Mouse (Mus musculus) heart, adult 2 months (tissue): ENCODE results near the gene Trdmt1. TPM values are rescaled to one million over a fixed set of nuclear protein-coding genes. Genes with fewer than 3 reads are reported as not detected.

Experiments
- DNase-seq, 2 experiments: peaks; one replicate each; pipeline ENCODE4 v3.0.0; 2021
- H3K27ac ChIP-seq: fragments of 200-600 bp; 2 replicates; pipeline ENCODE4 v1.8.1; 2022
- H3K27me3 ChIP-seq: fragments of 200-500 bp; 2 replicates; pipeline ENCODE4 v1.6.1; 2012; ENCODE audit warnings: mild to moderate bottlenecking, low read length, inconsistent platforms, mixed read lengths; ENCODE audit not compliant: control insufficient read depth, insufficient read depth
- H3K36me3 ChIP-seq: fragments of 200-500 bp; 2 replicates; pipeline ENCODE4 v1.6.1; 2012; ENCODE audit warnings: low read length, inconsistent platforms; ENCODE audit not compliant: control insufficient read depth, insufficient read depth
- H3K4me1 ChIP-seq: fragments of 200-500 bp; 2 replicates; pipeline ENCODE4 v1.6.1; 2011; ENCODE audit warnings: low read length; ENCODE audit not compliant: control insufficient read depth, insufficient read depth
- H3K4me3 ChIP-seq: fragments of 200-600 bp; 2 replicates; pipeline ENCODE4 v1.8.1; 2022
- H3K79me2 ChIP-seq: fragments of 200-500 bp; replicated peaks from 2 replicates; pipeline ENCODE4 v1.6.1; 2012; ENCODE audit warnings: mild to moderate bottlenecking, inconsistent platforms, low read length, moderate library complexity, mixed read lengths; ENCODE audit not compliant: control insufficient read depth, insufficient read depth
- H3K9ac ChIP-seq: fragments of 200-500 bp; 2 replicates; pipeline ENCODE4 v1.6.1; 2012; ENCODE audit warnings: low read depth, mild to moderate bottlenecking, control low read depth, inconsistent platforms, low read length, mixed read lengths
- CTCF ChIP-seq: fragments of 200-600 bp; IDR thresholded peaks from 2 replicates; pipeline ENCODE4 v1.8.1; 2022; ENCODE audit warnings: antibody characterized with exemption, mild to moderate bottlenecking, moderate library complexity
- EP300 ChIP-seq: fragments of 200-500 bp; IDR thresholded peaks from 2 replicates; pipeline ENCODE4 v1.6.1; 2011; ENCODE audit warnings: low read depth, low read length, control low read depth; ENCODE audit not compliant: insufficient read depth
- POLR2A ChIP-seq: fragments of 200-500 bp; IDR thresholded peaks from 2 replicates; pipeline ENCODE4 v1.6.1; 2011; ENCODE audit warnings: mild to moderate bottlenecking, low read depth, low read length, control low read depth; ENCODE audit not compliant: insufficient read depth
- WGBS: fragments of 180-500 bp; shearing (Covaris S2); methylation state at CpG from one replicate; pipeline ENCODE4 v1.1.7; 2018; 5-methylcytosine and 5-hydroxymethylcytosine counted together
- intact Hi-C: fragments of 180-260 bp; cut with DNase I; formaldehyde crosslinking; loops from one replicate; pipeline ENCODE4 v1.15.1; 2025
- polyA plus RNA-seq: library from polyadenylated mRNA; depleted of rRNA; stranded (reverse); fragments of >200 nt; gene quantifications from 2 replicates; pipeline ENCODE4 v1.2.3, GENCODE M21; 2012
- total RNA-seq, 2 experiments: library from RNA; stranded (reverse); gene quantifications; 2 replicates each; pipeline ENCODE4 v1.2.3; 2021

The Trdmt1 gene
- total and polyA plus RNA-seq, 3 experiments, result 3.3 to 7.0 (median 5.2) TPM

DNA sequence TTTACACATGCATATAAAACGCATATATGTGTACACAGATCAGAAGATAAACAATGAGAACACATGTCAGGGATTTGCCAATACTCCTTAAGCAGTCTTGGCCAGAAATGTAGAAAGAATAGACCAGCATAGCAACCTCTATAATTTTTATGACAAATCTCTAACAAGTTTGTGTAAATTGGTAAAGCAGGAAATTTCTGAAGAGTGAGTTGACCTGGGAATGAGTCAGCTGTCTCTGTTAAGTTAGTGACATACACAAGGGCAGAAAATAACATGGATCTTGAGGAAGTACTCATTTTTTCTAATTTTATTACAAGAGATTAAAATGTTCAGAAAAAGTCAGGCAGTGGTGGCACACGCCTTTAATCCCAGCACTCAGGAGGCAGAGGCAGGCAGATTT is 18.3 kb downstream of the Trdmt1 start:
- WGBS, result 82% methylated on average over 2 of the region's 2 CpGs
- Histone ChIP-seq H3K36me3 (peaks cover 3% of the 10 kb centered on the region), H3K79me2 (no peaks in the 10 kb centered on the region), H3K9ac (no peak overlapping the region), H3K4me3 (no peak overlapping the region), H3K27ac (no peak overlapping the region), H3K27me3 (no peaks in the 10 kb centered on the region), H3K4me1 (peaks cover 3% of the 10 kb centered on the region)
- no peak for TF ChIP-seq EP300
- TF ChIP-seq POLR2A, result no peak
- TF ChIP-seq CTCF, result no peak
- intact Hi-C loops, result loop anchor here (10.0 kb wide), 1 partner anchor 49 kb away; the partner anchor contains the start of gene Vim
- DNase-seq, result no peak

DNA sequence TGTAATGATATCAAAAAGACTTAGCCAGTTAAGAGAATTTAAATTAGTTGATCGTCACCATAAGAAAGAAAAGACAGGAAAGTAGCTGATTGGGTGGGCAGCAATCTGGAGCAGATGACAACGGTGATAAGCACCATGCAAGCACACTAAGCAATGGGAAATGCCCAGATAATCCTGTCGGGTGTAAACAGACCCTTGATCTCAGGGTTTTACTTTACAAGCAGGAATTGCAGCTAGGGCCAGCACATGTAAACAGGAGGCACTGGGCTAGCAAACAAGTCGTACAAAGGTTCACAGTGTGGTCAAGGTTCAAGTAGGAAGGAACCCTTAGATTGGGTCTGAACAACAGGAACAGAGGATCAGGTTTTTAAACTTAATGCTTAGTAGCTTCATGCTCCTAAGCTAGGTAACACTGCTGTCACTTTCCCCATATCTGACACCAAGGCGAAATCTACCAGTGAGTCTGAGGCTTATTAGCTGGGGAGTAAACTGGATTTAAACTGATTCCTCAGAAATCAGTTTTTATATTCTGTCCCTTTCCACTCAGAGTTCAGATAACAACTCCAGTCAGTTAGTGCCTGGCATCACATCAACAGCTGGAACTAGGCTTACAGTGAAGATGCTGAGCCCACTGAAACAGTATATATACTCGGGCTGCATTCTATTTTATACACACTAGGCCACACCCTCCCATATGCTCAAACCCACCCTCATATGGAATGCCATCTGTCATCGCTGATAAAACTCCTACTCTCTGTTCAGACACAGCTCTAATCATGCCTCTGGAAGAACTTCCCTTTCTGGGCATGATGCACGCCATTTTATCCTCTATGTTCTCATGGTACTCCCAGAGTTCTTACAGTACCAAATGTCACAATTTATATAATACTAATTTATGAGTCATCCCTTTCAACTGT is 20.7 kb downstream of the Trdmt1 start:
- 65% methylated on average over 8 of the region's 8 CpGs for WGBS
- TF ChIP-seq CTCF, result no peak
- TF ChIP-seq POLR2A, result no peak
- TF ChIP-seq EP300, result no peak
- DNase-seq, result no peak
- Histone ChIP-seq H3K27ac (no peak overlapping the region), H3K4me1 (peaks cover 3% of the 10 kb centered on the region), H3K9ac (no peak overlapping the region), H3K79me2 (no peaks in the 10 kb centered on the region), H3K27me3 (no peaks in the 10 kb centered on the region), H3K4me3 (no peak overlapping the region), H3K36me3 (peaks cover 3% of the 10 kb centered on the region)
- intact Hi-C loops, result loop anchor here (5.0 to 10.0 kb wide), 2 partner anchors 51 to 226 kb away; partner anchors contain the start of gene Vim

DNA sequence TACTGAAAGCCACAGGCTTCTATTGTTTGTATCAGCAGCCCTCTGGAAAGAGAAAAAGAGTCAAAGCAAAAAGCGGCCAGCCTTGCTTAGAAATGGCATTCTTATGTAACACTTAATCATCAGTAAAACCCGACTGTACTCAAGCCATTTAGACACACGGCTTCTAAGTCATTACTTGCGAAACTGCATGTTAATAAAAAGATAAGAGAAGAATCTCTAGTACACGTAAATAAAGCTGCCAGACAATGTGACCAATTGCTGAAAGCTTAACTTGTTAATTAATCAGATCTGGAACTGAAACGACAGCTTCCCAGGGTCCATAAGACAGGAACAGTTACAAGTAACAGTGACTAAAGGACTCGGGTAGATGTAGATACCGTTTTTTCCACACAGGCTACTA is 22.4 kb downstream of the Trdmt1 start:
- intact Hi-C loops, result loop anchor here (5.0 to 10.0 kb wide), 2 partner anchors 53 to 225 kb away; partner anchors contain the start of gene Vim
- H3K9ac ChIP-seq, result no peak overlapping the region; the same call in 1 of the 2 replicates
- WGBS, result 40% methylated on average over 8 of the region's 8 CpGs

DNA sequence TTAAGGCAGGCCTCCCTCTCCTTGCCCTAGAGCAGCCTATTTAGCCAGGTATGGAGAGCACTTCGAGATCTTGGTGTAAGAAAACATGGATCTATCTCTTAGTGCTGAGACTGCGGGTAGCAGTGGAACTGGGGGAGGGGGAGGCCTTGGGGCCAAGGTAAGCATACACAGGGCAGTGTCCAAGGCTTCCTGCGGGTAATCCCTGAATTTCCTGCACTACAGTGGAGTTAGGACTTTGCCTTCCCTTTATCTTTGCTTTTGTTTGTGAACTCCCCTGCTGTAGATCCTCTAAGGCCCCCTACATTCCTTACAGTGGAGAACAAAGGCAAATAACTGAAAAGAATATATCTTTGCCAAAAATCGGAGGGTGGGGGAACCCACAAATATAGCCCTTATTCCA is 29.5 kb downstream of the Trdmt1 start:
- WGBS, result 66% methylated on average over 4 of the region's 4 CpGs
- no peaks in the 10 kb centered on the region for H3K4me1 ChIP-seq
- DNase-seq, result no peak
- no peak overlapping the region for H3K27ac ChIP-seq
- no peaks in the 10 kb centered on the region for H3K27me3 ChIP-seq
- TF ChIP-seq POLR2A, result no peak
- H3K79me2 ChIP-seq, result no peaks in the 10 kb centered on the region
- no peak overlapping the region for H3K4me3 ChIP-seq
- H3K36me3 ChIP-seq, result peaks cover 2% of the 10 kb centered on the region; the same call in 1 of the 2 replicates
- H3K9ac ChIP-seq, result no peak overlapping the region
- intact Hi-C loops, result no loop called here

More for the DNA sequence above, 22.4 kb downstream of the Trdmt1 start:
- H3K27me3 ChIP-seq, result no peaks in the 10 kb centered on the region
- DNase-seq, result no peak
- H3K4me3 ChIP-seq, result no peak overlapping the region
- H3K36me3 ChIP-seq, result peaks cover 4% of the 10 kb centered on the region
- no peaks in the 10 kb centered on the region for H3K79me2 ChIP-seq
- H3K4me1 ChIP-seq, result no peaks in the 10 kb centered on the region; the same call in 1 of the 2 replicates
- no peak for TF ChIP-seq POLR2A
- TF ChIP-seq CTCF, result no peak
- no peak for TF ChIP-seq EP300
- no peak overlapping the region for H3K27ac ChIP-seq

DNA sequence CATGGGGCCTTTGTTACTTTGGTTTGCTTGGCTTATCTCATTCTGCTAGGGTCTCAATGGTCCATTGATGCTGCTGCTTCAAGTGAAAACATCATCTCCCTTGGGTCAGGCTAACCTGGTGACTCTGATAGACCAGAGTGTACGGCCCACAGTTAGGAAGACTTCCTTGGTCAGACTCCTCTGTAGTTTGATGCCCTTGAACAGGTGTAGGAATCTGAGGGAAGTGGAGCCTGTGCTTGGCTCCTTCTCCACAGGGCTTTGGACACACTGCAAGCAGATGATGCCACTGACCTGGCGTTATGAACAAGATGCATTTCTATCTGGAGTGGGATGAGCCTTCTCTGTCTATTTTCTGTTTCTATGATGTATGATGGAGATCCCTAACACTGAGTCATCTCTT is 41.8 kb downstream of the Trdmt1 start:
- no peak overlapping the region for H3K9ac ChIP-seq
- 97% methylated on average over 2 of the region's 2 CpGs for WGBS
- no peak for DNase-seq
- H3K27ac ChIP-seq, result no peak overlapping the region
- intact Hi-C loops, result no loop called here
- no peak overlapping the region for H3K4me3 ChIP-seq
- TF ChIP-seq POLR2A, result no peak
- TF ChIP-seq CTCF, result no peak
- TF ChIP-seq EP300, result no peak
- no peaks in the 10 kb centered on the region for H3K36me3 ChIP-seq
- no peaks in the 10 kb centered on the region for H3K27me3 ChIP-seq
- no peaks in the 10 kb centered on the region for H3K4me1 ChIP-seq
- no peaks in the 10 kb centered on the region for H3K79me2 ChIP-seq

DNA sequence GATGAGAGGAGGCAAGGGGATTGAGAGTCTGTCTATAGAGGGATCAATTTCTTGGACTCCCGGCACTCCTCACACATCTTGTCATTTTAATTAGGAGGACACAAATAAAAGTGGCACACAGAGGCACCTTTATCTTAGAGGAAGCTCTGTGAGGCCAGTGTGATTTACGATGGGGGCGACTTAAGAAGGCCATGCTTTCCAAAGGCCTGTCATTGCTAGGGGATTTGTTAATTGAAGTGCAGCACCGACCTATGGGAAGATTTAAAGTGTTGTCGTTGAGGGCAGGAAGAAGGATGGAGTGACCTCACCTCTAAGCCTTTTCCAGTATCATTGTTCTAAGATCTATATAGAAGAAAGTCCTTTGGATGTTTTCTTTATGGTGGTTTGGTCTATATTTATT is 42.9 kb downstream of the Trdmt1 start:
- no peak overlapping the region for H3K27ac ChIP-seq
- no peak for DNase-seq
- H3K4me1 ChIP-seq, result no peaks in the 10 kb centered on the region
- WGBS, result 60% methylated on average over 5 of the region's 5 CpGs
- H3K4me3 ChIP-seq, result no peak overlapping the region
- H3K27me3 ChIP-seq, result no peaks in the 10 kb centered on the region
- no peaks in the 10 kb centered on the region for H3K79me2 ChIP-seq
- H3K9ac ChIP-seq, result no peak overlapping the region
- intact Hi-C loops, result no loop called here
- no peaks in the 10 kb centered on the region for H3K36me3 ChIP-seq
- TF ChIP-seq EP300 (no peak), POLR2A (no peak), CTCF (no peak)
